Mouse (Mus musculus): ENCODE measurements around the gene Vps26a. TPM values are rescaled to one million over a fixed set of nuclear protein-coding genes. Genes with fewer than 3 reads are reported as not detected.

Gene Vps26a
- polyA plus RNA-seq, 1 experiment from 2014 or later, result 88.6 TPM

- no peaks in the 10 kb centered on the region for H3K27me3 ChIP-seq (ENCODE audit: insufficient read depth, low read length)
- no peaks in the 10 kb centered on the region for H3K4me1 ChIP-seq (ENCODE audit: insufficient read depth, low read length)
- H3K27ac ChIP-seq (ENCODE audit: low read length), result no peak within 1 kb of the TSS
- no peak within 1 kb of the TSS for H3K9ac ChIP-seq (replicated peaks; ENCODE audit: low read length)
- 0 out of 2 replicates have a peak within 1 kb of the TSS, but pooled peaks have one; percentile 1 for H3K4me2 ChIP-seq (replicated peaks; ENCODE audit: low read depth, low read length)
- WGBS, result 51% methylated on average over 15 of the region's 15 CpGs
- no peaks in the 10 kb centered on the region for H3K36me3 ChIP-seq (ENCODE audit: insufficient read depth, low read length)
- H3K9me3 ChIP-seq (ENCODE audit: low read length), result no peaks in the 10 kb centered on the region
- no peak within 1 kb of the TSS for H3K4me3 ChIP-seq (ENCODE audit: low read length)
- peak; percentile 71 for ATAC-seq (ENCODE audit: low FRiP score, low TSS enrichment)
Measured at GRCm38 (mm10) chr10:62422255-62422654, 64.3 kb downstream of the Vps26a start, which contains the start of gene Hkdc1. Gene Hkdc1 (minus strand): TSS chr10:62422491.

GRCm38 (mm10) chr10:62421127-62421526, 65.5 kb downstream of the Vps26a start:
- Histone ChIP-seq H3K9ac (replicated peaks; ENCODE audit: low read length) (no peak overlapping the region), H3K9me3 (ENCODE audit: low read length) (no peaks in the 10 kb centered on the region), H3K27ac (ENCODE audit: low read length) (no peak overlapping the region), H3K4me1 (ENCODE audit: insufficient read depth, low read length) (no peaks in the 10 kb centered on the region), H3K4me3 (ENCODE audit: low read length) (no peak overlapping the region), H3K27me3 (ENCODE audit: insufficient read depth, low read length) (no peaks in the 10 kb centered on the region), H3K4me2 (replicated peaks; ENCODE audit: low read depth, low read length) (no peak overlapping the region), H3K36me3 (ENCODE audit: insufficient read depth, low read length) (no peaks in the 10 kb centered on the region)
- WGBS, result 92% methylated on average over 3 of the region's 3 CpGs
- no peak for ATAC-seq (ENCODE audit: low FRiP score, low TSS enrichment)

GRCm38 (mm10) chr10:62420399-62420798, 66.2 kb downstream of the Vps26a start:
- H3K4me2 ChIP-seq (replicated peaks; ENCODE audit: low read depth, low read length), result no peak overlapping the region
- WGBS, result 54% methylated on average over 6 of the region's 6 CpGs
- H3K9me3 ChIP-seq (ENCODE audit: low read length), result no peaks in the 10 kb centered on the region
- no peak overlapping the region for H3K9ac ChIP-seq (replicated peaks; ENCODE audit: low read length)
- no peaks in the 10 kb centered on the region for H3K36me3 ChIP-seq (ENCODE audit: insufficient read depth, low read length)
- H3K27ac ChIP-seq (ENCODE audit: low read length), result no peak overlapping the region
- no peaks in the 10 kb centered on the region for H3K4me1 ChIP-seq (ENCODE audit: insufficient read depth, low read length)
- H3K27me3 ChIP-seq (ENCODE audit: insufficient read depth, low read length), result no peaks in the 10 kb centered on the region
- no peak overlapping the region for H3K4me3 ChIP-seq (ENCODE audit: low read length)
- ATAC-seq (ENCODE audit: low FRiP score, low TSS enrichment), result no peak

- Histone ChIP-seq H3K4me2 (replicated peaks; ENCODE audit: low read depth, low read length) (no peak overlapping the region), H3K9me3 (ENCODE audit: low read length) (no peaks in the 10 kb centered on the region), H3K36me3 (ENCODE audit: insufficient read depth, low read length) (no peaks in the 10 kb centered on the region), H3K27ac (ENCODE audit: low read length) (no peak overlapping the region), H3K9ac (replicated peaks; ENCODE audit: low read length) (no peak overlapping the region), H3K4me3 (ENCODE audit: low read length) (no peak overlapping the region), H3K27me3 (ENCODE audit: insufficient read depth, low read length) (no peaks in the 10 kb centered on the region), H3K4me1 (ENCODE audit: insufficient read depth, low read length) (peaks cover under 1% of the 10 kb centered on the region; the same call in 1 of the 2 replicates)
- 79% methylated on average over 5 of the region's 5 CpGs for WGBS
- ATAC-seq (ENCODE audit: low FRiP score, low TSS enrichment), result no peak
Measured at GRCm38 (mm10) chr10:62419422-62419821, 67.2 kb downstream of the Vps26a start.

GRCm38 (mm10) chr10:62418831-62419356, 67.7 kb downstream of the Vps26a start:
- Histone ChIP-seq H3K4me2 (replicated peaks; ENCODE audit: low read depth, low read length) (no peak overlapping the region), H3K27me3 (ENCODE audit: insufficient read depth, low read length) (no peaks in the 10 kb centered on the region), H3K36me3 (ENCODE audit: insufficient read depth, low read length) (no peaks in the 10 kb centered on the region), H3K4me3 (ENCODE audit: low read length) (no peak overlapping the region), H3K9me3 (ENCODE audit: low read length) (no peaks in the 10 kb centered on the region), H3K27ac (ENCODE audit: low read length) (no peak overlapping the region), H3K9ac (replicated peaks; ENCODE audit: low read length) (no peak overlapping the region), H3K4me1 (ENCODE audit: insufficient read depth, low read length) (peaks cover 3% of the 10 kb centered on the region; the same call in 1 of the 2 replicates)
- 50% methylated on average over 7 of the region's 7 CpGs for WGBS
- ATAC-seq (ENCODE audit: low FRiP score, low TSS enrichment), result no peak

- no peaks in the 10 kb centered on the region for H3K27me3 ChIP-seq (ENCODE audit: insufficient read depth, low read length)
- no peak overlapping the region for H3K9ac ChIP-seq (replicated peaks; ENCODE audit: low read length)
- no peaks in the 10 kb centered on the region for H3K36me3 ChIP-seq (ENCODE audit: insufficient read depth, low read length)
- no peak overlapping the region for H3K4me3 ChIP-seq (ENCODE audit: low read length)
- no peak overlapping the region for H3K4me2 ChIP-seq (replicated peaks; ENCODE audit: low read depth, low read length)
- H3K27ac ChIP-seq (ENCODE audit: low read length), result peak overlapping the region; percentile 81
- 38% methylated on average over 4 of the region's 4 CpGs for WGBS
- peaks cover 12% of the 10 kb centered on the region for H3K4me1 ChIP-seq (ENCODE audit: insufficient read depth, low read length)
- ATAC-seq (ENCODE audit: low FRiP score, low TSS enrichment), result peak; percentile 36
- no peaks in the 10 kb centered on the region for H3K9me3 ChIP-seq (ENCODE audit: low read length)
Measured at GRCm38 (mm10) chr10:62413606-62413982, 73.0 kb downstream of the Vps26a start.

GRCm38 (mm10) chr10:62412906-62413605, 73.5 kb downstream of the Vps26a start:
- peak; percentile 68 for ATAC-seq (ENCODE audit: low FRiP score, low TSS enrichment)
- no peaks in the 10 kb centered on the region for H3K27me3 ChIP-seq (ENCODE audit: insufficient read depth, low read length)
- 14% methylated on average over 8 of the region's 8 CpGs for WGBS

GRCm38 (mm10) chr10:62411431-62412410, 74.9 kb downstream of the Vps26a start:
- ATAC-seq (ENCODE audit: low FRiP score, low TSS enrichment), result no peak

More at GRCm38 (mm10) chr10:62412906-62413605, 73.5 kb downstream of the Vps26a start:
- no peaks in the 10 kb centered on the region for H3K36me3 ChIP-seq (ENCODE audit: insufficient read depth, low read length)
- no peak overlapping the region for H3K4me3 ChIP-seq (ENCODE audit: low read length)
- 0 out of 2 replicates have a peak overlapping the region, but pooled peaks have one; percentile 7 for H3K9ac ChIP-seq (replicated peaks; ENCODE audit: low read length)
- no peak overlapping the region for H3K4me2 ChIP-seq (replicated peaks; ENCODE audit: low read depth, low read length)
- peaks cover 12% of the 10 kb centered on the region for H3K4me1 ChIP-seq (ENCODE audit: insufficient read depth, low read length)
- H3K27ac ChIP-seq (ENCODE audit: low read length), result peak overlapping the region; percentile 81
- no peaks in the 10 kb centered on the region for H3K9me3 ChIP-seq (ENCODE audit: low read length)

GRCm38 (mm10) chr10:62410943-62411342, 75.7 kb downstream of the Vps26a start:
- Histone ChIP-seq H3K4me2 (replicated peaks; ENCODE audit: low read depth, low read length) (no peak overlapping the region), H3K27ac (ENCODE audit: low read length) (no peak overlapping the region), H3K27me3 (ENCODE audit: insufficient read depth, low read length) (no peaks in the 10 kb centered on the region), H3K4me1 (ENCODE audit: insufficient read depth, low read length) (peaks cover 12% of the 10 kb centered on the region), H3K4me3 (ENCODE audit: low read length) (no peak overlapping the region), H3K9me3 (ENCODE audit: low read length) (no peaks in the 10 kb centered on the region), H3K36me3 (ENCODE audit: insufficient read depth, low read length) (no peaks in the 10 kb centered on the region), H3K9ac (replicated peaks; ENCODE audit: low read length) (no peak overlapping the region)
- WGBS, result 7% methylated on average over 5 of the region's 5 CpGs
- ATAC-seq (ENCODE audit: low FRiP score, low TSS enrichment), result peak; percentile 21; the same call in 1 of the 2 replicates

More at GRCm38 (mm10) chr10:62411431-62412410, 74.9 kb downstream of the Vps26a start:
- 70% methylated on average over 19 of the region's 19 CpGs for WGBS
- Histone ChIP-seq H3K4me2 (replicated peaks; ENCODE audit: low read depth, low read length) (no peak overlapping the region), H3K27me3 (ENCODE audit: insufficient read depth, low read length) (no peaks in the 10 kb centered on the region), H3K4me3 (ENCODE audit: low read length) (no peak overlapping the region), H3K36me3 (ENCODE audit: insufficient read depth, low read length) (no peaks in the 10 kb centered on the region), H3K9ac (replicated peaks; ENCODE audit: low read length) (no peak overlapping the region), H3K4me1 (ENCODE audit: insufficient read depth, low read length) (peaks cover 12% of the 10 kb centered on the region), H3K9me3 (ENCODE audit: low read length) (no peaks in the 10 kb centered on the region), H3K27ac (ENCODE audit: low read length) (no peak overlapping the region)

Measured in kidney, embryonic 16.5 days (tissue).